Mouse (Mus musculus): ENCODE data around the gene Nfib.

Nfib gene

DNA sequence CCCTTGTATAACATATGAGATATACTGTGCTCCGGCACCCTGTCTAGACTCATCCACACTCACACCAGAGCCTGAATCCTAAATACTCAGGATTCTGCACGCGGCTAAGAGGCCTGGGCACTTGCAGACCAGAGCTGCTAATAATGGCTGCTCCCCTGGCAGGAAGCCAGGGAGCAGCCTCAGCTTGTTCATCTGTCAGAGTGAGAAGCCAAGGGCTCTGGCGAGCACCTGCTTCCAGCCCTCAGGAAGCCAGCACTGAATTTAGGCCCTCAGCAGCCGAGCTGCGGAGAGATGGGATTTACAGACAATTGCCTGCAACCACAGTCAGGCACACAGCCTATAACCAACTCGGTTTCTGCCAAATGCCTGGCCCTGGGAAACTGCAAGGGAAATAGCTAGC lies 15.3 kb downstream of the Nfib start:
- DNase-seq (ENCODE audit: low spot score): no peak

DNA sequence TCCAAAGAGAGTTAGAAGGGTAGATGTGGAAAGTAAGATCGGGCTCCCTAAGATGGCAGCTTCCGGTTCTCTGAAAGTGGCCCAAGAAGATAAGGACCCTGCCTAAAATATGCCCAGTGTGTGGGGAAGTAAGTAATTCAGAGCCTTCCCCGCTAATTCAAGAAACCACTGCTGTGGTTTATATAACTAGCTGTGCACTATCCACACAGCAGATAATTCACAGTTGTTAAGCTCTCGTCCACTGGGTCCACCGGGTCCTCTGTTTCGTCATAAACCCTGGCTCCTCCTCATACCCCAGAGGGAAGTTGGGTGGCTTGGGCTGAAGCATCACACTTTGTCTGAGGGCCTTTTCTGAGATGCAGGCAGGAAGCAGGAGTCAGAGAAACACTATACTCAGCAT lies 19.5 kb downstream of the Nfib start:
- DNase-seq (ENCODE audit: low spot score): no peak

DNA sequence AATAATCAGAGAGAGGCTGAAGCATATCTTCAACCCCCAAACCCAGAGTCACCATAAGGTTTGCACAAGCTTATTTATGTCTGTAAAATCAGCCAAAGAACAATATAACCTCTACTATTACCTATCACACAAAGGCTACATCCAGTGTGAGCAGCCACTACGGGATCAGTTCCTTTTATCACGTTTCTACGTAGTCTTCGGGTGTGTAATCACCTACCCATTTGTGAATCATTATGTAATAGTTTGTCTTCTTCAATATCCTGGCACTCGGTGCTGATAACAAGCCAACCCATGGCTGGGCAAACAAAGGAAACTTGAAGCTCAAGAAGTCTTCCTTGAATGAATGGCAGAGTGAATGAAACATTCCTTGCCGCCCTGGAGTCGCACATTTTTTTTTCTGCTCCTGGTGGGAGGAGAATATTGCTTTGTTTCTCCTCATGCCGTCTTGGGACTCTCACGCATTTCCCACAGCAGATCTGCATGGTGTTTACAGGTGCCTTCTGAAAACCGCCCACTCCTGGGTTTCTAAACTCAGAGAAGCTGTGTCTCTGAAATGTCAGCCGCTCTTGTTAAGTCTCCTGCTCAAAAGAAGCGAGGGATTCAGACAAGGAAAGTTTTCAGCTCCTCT lies 21.3 kb downstream of the Nfib start:
- no peak for DNase-seq (ENCODE audit: low spot score)

DNA sequence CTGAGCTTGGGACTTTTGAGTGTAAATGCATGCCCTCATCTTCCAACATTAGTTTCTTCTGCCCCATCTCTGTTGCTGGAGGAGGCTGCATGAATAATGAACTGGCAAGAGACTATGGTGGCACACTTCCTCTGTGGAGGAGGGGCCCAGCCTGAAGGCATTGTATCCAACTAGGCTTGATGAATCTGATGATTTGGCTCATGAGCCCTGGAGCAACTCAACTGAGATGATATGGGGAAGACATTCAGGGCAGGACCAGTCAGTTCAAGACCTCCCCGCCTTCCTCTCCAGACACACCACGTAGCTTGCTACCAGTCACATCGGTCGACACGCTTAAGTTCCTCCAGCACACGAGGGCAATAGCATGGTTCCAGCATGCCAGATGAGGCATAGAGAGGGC lies 22.0 kb downstream of the Nfib start:
- DNase-seq (ENCODE audit: low spot score): no peak

DNA sequence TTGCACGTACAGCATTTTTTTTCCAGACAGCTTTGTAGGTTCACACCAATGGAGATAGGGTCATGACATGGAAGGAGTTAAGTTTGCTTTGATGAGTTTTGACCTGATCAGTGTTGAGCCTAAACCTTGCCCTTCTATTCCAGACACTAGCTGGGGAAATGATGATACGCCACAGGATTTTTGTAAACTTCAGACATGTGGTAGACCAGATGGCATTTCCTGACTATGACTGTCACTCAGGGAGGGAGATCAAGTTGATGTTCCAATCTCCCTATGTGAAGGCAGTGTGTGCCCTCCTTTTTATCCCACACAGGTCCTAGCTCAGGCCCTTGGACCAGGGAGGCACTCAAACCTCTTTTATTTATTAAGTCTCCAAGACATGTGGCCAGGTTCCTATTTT lies 29.4 kb downstream of the Nfib start:
- no peak for DNase-seq (ENCODE audit: low spot score)

DNA sequence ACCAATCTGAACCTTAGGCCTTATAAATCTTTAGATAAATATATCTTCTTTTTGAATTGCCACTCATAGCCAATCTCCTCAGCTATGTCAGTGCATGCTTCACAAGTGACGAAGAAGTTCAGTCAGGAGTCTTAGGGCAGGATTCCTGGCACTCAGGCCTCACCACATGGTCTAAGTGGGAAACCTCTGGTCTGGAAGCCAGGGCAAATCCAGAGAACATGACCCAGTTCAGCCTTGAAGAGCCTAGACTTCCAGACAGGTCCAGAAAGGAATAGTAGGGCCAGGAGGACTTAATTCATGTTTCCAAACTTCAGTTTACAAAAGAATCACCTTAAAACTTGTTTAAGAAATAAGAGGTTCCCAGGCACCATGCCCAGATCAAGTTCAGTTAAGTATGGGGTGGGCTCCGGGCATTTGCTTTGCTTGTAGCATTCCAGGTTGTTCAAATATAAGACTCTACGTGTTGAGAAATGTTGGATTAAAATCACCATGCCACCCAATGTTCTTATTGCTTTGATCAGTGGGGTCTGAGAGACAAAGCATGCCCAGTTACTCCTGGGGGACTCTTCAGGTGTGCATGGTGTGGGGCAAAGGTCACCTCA lies 38.2 kb downstream of the Nfib start:
- DNase-seq (ENCODE audit: low spot score): no peak

DNA sequence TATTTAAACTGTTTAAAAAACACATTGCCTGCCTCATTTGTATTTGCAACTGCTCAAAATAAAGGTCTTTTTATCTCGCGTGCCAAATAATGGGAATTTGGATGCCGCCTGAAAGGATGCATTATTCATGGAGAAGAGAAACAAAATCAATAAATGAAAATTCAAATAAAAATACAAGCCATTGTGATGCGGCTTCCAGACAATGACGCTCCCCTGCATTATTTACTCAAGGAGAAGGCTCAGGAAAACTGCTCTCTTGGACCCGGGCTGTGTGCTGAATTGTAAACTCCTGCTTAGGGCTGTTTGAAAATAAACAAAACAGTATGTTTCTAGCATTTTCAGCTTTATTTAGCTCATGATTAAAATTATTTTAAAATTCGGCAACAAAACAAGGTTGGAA lies 41.1 kb downstream of the Nfib start:
- no peak for DNase-seq (ENCODE audit: low spot score)

DNA sequence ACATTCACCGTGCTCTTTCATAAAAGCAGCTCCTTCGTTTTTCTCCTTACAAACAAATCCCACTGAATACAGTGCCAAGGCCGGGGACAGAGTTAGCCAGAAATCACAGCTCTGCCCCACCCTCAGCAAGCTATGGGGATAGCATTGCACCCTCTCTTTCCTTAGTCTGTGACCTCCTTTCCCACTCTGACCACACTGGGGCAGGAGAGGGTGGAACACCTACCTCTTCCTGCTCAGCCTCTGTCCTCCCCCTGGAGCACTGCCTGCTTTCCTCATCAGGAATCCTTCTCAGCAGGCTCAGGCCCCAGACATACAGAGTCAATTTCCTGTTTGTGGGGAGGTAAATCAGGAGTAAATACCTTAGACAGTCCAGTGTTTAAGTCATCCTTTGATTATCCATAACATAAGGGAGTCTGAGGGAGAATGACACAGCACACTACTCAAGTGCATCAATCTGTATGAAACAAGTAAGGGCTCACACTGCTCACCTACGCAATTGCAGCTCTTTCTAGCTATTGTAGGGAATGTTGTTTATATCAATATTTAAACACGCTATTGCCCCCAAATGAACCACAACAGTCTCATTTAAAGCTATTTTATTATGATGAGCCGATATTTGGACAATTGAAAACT lies 41.7 kb downstream of the Nfib start:
- DNase-seq (ENCODE audit: low spot score): no peak

DNA sequence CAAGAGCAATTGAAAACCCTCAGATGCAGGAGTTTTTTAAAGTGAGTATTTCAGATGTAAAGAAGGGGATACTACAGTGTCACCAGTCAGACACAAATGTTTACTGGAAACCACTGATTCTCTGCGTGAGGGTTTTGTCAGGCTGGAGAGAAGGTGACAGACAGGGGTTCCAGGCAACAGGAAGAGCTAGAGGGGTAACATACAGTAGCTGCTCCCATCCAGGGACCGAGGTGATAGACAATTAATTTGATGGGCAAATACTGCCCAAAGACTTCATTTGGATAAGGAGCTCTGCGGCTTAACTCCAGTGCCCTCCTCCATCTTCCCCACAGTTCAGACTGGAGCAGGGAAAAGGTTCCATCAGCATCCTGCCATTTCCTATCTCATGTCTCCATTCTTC lies 42.9 kb downstream of the Nfib start:
- DNase-seq (ENCODE audit: low spot score): no peak

DNA sequence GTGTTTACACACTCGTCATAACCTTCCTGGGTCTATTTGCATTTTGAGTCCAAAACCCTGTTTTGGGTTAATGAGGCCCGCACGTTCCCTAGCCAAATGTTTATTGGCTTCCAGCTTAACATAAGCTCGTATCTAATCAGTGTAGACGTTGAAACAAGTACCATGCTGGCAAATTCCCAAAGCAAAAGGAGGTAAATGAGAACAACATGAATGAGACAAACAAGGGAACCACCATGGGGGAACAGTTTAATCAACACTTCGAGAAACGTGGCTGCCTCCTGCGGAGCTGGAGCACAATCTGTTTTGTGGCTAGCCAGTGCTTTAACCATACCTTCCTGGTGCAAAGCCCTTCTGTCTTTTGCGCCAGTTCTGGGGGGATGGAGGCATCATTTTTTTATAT lies 43.3 kb downstream of the Nfib start:
- DNase-seq (ENCODE audit: low spot score): no peak

DNA sequence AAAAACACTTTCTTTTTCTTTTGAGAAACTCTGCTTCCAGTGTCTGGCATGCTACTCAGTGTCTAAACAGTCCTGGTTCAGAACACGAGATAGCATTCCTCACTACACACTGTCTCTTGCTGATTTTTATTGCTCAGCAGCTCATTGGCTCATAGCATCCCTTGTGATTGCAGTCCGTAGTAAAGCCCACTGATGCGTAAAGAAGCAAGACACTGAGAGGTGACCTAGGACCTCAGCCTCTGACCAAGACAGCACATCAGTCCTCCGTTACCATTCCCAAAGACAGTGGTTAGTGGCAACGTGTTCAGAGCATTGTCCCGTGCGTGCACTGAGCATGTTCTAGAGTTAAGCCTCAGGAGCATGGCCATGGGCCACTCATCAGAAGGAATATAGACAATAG lies 44.3 kb downstream of the Nfib start:
- DNase-seq (ENCODE audit: low spot score): no peak

DNA sequence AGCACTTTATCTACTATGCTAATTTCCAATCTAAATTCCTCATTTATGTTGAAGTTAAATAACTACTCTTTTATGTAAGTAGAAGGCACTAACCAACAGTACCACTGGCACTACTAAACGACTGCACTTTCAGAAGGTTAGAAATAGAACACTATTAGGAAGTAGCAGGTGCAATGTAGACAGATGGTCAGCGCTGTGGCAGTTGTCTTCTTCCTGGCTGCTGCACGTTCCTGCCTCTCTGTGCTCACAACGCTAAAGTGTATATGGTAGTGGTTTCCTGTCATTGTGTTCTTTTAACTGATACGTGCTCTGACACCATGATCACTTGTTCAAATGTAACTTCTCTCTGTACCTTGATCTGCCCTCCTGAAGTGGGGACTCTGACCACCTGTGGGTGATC lies 59.9 kb downstream of the Nfib start:
- DNase-seq (ENCODE audit: low spot score): no peak

DNA sequence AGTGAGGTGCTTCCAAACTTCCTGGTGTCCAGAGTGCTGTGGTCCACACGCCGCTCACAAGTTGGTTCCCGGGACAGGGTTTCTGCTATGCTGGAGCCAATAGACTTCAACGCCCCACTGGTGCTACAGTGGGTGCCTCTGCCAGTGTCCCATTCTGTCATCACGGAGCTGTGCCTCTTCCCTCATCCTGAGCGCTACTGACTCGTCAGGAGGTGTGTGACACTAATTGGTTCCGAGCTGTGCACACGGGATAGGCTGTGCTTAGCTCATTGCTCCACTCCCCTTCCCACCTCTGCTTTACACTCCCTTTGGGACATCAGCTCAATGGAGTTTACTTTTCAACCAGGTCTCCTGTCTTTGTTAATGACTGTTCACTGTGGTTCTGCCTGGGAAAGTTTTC lies 60.8 kb downstream of the Nfib start:
- no peak for DNase-seq (ENCODE audit: low spot score)

DNA sequence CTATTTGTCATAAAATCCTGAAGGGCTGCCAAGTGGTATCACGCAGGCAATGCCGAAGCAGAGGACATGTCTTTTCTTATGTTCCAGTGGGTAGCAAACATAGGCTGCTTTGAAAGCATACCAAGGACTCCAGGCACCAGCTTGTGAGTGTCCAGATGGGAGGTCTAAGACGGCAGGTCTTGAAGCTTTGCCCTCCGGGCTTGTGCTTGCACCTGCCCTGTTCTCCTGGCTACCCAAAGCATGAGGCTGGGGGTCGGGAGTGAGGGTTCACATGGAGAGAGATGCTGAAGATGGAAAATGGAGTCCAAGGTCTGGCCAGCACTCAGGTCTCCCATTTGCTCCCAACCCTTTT lies 61.8 kb downstream of the Nfib start:
- DNase-seq (ENCODE audit: low spot score): no peak

DNA sequence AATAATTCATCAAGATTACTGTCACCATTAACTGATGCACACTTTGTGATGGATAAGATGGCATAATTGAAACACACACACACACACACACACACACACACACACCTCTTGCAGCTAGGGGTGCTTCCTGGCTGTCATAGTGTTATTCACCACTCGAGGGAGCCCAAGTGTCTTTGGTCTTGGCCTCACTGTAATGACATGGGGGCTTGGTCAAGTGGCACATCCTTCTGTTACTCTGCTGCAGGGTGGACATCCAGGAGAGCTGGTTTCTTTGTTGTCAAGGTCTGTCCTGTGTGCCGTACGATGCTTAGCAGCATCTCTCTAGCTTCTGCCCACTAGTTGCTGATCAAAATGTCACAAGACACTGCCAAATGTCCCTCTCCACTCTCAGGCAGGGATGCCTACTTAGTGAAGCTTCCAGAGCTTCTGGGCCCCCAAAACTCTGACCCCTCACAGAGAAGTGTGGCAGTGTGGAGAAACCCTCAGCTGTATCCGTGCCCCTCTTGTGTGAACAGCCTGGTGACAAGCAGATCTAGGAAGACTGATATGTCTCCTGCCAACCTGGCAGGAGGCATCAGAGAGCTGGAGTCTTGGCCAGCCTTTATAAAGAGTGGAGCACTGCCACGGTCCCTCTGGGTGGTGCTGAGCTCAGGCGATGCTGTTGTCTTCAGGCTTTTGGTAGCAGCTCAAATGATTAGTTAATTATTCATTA lies 62.4 kb downstream of the Nfib start:
- DNase-seq (ENCODE audit: low spot score): peak; percentile 18

DNA sequence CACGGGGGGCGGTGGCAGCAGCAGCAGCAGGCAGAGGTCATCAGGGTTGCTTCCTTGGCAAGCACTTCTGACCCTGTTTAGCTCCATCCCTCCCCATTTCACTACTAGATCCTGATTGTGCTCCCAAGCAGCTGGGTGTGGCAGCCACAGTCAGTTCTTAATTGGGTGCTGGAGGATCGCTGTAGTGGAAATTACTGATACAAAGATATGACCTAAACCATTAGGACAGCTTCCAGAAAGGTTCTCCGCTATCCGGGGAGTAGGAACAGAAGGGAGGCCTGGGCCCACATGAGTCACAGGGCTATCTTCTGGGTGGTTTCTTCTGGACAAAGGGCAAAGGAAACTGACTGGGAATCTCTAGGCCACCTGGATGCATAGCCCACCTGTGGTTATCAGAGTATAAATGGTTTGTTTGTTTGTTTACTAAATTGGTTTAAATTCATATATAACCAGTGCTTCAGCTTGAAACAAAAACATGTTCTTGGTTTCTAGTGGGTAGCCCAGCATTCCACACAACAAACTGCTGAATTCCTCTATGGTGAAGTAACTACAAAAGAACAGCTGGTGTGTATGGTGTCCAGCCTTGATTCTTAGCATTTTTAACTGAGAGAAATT lies 64.4 kb downstream of the Nfib start:
- DNase-seq (ENCODE audit: low spot score): no peak

DNA sequence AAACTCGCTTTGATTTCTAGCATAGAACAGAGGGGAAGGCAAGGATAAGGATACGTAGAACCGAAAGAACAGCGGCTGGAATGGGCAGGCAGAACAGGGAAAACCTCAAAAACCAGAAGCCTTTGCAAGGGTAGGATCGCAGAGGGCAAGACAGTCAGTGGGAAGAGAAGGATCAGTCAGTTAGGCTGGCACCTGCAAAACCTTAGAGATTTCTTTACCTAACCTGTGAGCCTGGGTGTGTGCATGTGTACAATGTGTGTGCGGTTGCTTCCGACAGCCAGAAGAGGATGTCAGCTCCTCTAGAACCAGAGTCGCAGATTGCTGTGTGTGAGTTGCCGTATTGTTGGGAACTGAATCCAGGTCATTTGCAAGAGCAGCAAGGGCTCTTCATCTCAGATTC lies 67.3 kb downstream of the Nfib start:
- DNase-seq (ENCODE audit: low spot score): no peak

DNA sequence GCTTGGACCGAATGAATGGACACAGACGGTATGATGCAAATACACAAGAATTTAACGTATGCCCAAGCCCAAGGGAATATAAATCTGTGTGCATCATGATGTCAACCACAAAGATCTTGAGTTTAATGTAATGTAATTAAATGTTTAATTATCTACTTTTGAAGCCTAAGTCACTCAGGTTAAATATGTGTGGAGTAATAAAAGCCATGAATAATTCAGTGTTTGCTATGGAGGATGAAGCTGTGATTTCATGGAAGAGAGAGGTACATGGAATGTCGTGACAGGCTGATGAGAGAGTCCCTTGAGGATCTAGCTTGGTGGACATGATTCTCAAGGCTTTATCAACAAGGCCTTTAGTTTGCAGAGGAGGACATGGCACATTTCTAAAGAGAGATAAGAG lies 67.9 kb downstream of the Nfib start:
- DNase-seq (ENCODE audit: low spot score): no peak

DNA sequence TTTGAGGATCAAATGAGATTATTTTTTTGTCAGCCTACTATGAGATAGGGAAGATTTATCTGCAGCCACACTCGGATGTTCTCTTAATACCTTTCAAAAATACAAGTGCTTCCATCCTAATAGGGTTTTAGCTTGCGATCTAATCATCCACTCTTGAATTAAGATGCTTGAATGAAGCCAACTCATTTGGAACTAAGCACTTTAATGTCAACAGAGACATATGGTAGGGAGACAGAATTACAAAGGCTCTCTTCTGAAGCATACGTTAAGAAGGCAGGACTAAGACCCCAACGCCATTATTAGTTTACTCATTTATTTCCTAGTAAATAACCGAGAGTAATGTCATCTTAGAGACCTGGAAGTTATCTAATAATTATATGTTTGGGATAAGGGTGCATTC lies 68.9 kb downstream of the Nfib start:
- DNase-seq (ENCODE audit: low spot score): no peak

DNA sequence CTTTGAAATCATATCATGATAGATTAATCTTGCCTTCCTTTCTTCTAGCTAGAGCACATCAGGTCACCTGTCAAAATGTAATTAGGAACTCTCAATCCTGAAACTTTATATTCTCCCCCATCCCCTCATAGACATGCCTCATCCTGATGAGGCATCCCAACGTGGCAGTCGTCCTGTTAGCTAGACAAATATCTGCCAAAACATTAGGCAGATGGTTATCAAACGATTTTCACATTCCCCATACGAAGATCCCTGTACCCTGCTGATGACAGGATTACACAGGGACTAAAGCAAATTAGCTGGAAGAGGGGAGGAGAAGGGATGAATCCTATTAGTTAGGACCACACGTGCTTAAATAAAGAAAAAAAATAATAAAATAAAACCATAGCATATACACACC lies 69.7 kb downstream of the Nfib start:
- DNase-seq (ENCODE audit: low spot score): no peak

DNA sequence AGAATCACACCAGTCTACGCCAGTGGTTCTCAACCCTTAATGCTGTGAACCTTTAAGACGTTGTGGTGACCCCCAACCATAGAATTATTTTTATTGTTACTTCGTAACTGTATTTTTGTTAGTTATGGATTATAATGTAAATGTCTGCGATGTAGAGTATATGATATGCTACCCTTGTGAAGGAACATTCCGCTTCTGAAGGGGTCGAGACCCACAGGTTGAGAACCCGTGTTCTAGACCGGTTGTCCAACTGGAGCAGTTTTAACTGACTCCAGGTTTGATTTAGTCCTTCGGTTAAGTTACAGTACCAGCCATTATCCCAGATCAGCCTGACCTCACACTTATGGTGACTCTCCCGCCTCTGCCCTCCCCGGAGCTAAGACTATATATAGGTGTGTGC lies 70.4 kb downstream of the Nfib start:
- DNase-seq (ENCODE audit: low spot score): no peak

DNA sequence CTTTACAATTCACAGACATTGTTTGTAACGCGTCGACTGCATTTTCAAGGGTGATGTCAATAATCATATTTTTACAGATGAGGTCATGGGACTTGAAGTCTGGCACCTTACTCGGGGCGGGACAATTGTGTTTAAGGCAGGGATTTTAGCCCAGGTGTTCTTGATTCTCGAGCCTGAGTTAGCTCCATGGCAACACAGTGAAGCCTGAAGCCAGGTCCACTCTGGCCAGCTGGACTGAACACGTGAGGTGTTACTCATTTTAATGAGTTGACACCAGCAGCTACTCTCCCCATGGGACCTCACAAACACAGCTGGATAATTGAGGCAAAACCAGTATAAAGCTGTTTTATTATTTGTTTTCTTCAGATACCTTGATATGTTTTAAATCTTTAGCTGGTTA lies 71.2 kb downstream of the Nfib start:
- no peak for DNase-seq (ENCODE audit: low spot score)
